ENCODE assay signal across 19 mouse cellular contexts in genomic region chr16:46616606-46617005, GRCm38 (mm10).
"Had no signal": no experiment of that assay in that cellular context is flagged by ENCODE, and none has a peak within 500 bp of the region (broad histone marks: within the 10 kb centered on the region; RNA-seq: fewer than 3 reads in every experiment).

No protein-coding gene starts in this region.

- DNase-seq: liver, postnatal 0 days; lung, adult 2 months; lung, postnatal 14 days; lung, postnatal 36 days; right cerebral cortex, adult 18-20 months; right cerebral cortex, postnatal 25 days; right cerebral cortex, postnatal 4 days; spleen, adult 18-20 months; thymus, adult 18-20 months; thymus, postnatal 14 days; thymus, postnatal 36 days had no signal

- H3K27ac ChIP-seq: liver, embryonic 15.5 days; lung, embryonic 15.5 days; macrophage; midbrain, embryonic 12.5 days; midbrain, embryonic 15.5 days; neural tube, embryonic 12.5 days had no signal

- H3K4me2 ChIP-seq: liver, embryonic 15.5 days; lung, embryonic 15.5 days; midbrain, embryonic 12.5 days; midbrain, embryonic 15.5 days; neural tube, embryonic 12.5 days had no signal

- H3K4me3 ChIP-seq: liver, embryonic 15.5 days; lung, embryonic 15.5 days; megakaryocyte, embryonic 14.5 days; midbrain, embryonic 12.5 days; midbrain, embryonic 15.5 days; neural tube, embryonic 12.5 days had no signal

- H3K27me3 ChIP-seq: liver, embryonic 15.5 days; lung, embryonic 15.5 days; megakaryocyte, embryonic 14.5 days; midbrain, embryonic 12.5 days; midbrain, embryonic 15.5 days; neural tube, embryonic 12.5 days had no signal

- H3K9me3 ChIP-seq: liver, embryonic 15.5 days; lung, embryonic 15.5 days; midbrain, embryonic 12.5 days; midbrain, embryonic 15.5 days; neural tube, embryonic 12.5 days had no signal

- H3K9ac ChIP-seq: liver, embryonic 15.5 days; liver, postnatal 0 days; lung, embryonic 15.5 days; midbrain, embryonic 12.5 days; midbrain, embryonic 15.5 days; neural tube, embryonic 12.5 days had no signal

- H3K36me3 ChIP-seq: liver, embryonic 15.5 days; lung, embryonic 15.5 days; midbrain, embryonic 12.5 days; midbrain, embryonic 15.5 days; neural tube, embryonic 12.5 days had no signal

- H3K4me1 ChIP-seq: liver, embryonic 15.5 days; lung, embryonic 15.5 days; megakaryocyte, embryonic 14.5 days; midbrain, embryonic 12.5 days; midbrain, embryonic 15.5 days; neural tube, embryonic 12.5 days had no signal

- ATAC-seq: liver, postnatal 0 days; lung, postnatal 0 days; midbrain, embryonic 15.5 days had no signal
